Mouse (Mus musculus): ENCODE results near the gene Acot6.

Gene Acot6

GRCm38 (mm10) chr12:84152352-84153190 lies 52.1 kb downstream of the Acot6 start:
- DNase-seq (ENCODE audit: low spot score in 2 of 2) = no peak

- no peak for DNase-seq (ENCODE audit: low spot score in 2 of 2)
Observed at GRCm38 (mm10) chr12:84153414-84153813, 53.0 kb downstream of the Acot6 start.

GRCm38 (mm10) chr12:84154786-84155522 lies 54.5 kb downstream of the Acot6 start:
- no peak for DNase-seq (ENCODE audit: low spot score in 2 of 2)

- no peak for DNase-seq (ENCODE audit: low spot score in 2 of 2)
Observed at GRCm38 (mm10) chr12:84155523-84155871, 55.0 kb downstream of the Acot6 start.

- DNase-seq (ENCODE audit: low spot score in 2 of 2) = no peak
Observed at GRCm38 (mm10) chr12:84156210-84156609, 55.8 kb downstream of the Acot6 start.

GRCm38 (mm10) chr12:84158156-84158555 lies 57.7 kb downstream of the Acot6 start:
- DNase-seq (ENCODE audit: low spot score in 2 of 2) = no peak

- no peak for DNase-seq (ENCODE audit: low spot score in 2 of 2)
Observed at GRCm38 (mm10) chr12:84160491-84160890, 60.0 kb downstream of the Acot6 start.
